Mouse (Mus musculus): ENCODE data around the gene Ada. TPM values are rescaled to one million over a fixed set of nuclear protein-coding genes. Genes with fewer than 3 reads are reported as not detected.

Gene Ada
- polyA plus RNA-seq, 1 experiment = 8.4 TPM

GRCm38 (mm10) chr2:163766261-163766660 lies 16.2 kb upstream of the Ada start:
- Histone ChIP-seq H3K9ac (ENCODE audit: low read depth, poor library complexity, severe bottlenecking) (no peak overlapping the region), H3K27me3 (ENCODE audit: control insufficient read depth, insufficient read depth, low read length, poor library complexity, severe bottlenecking) (no peaks in the 10 kb centered on the region), H3K4me3 (ENCODE audit: low read depth, low read length) (no peak overlapping the region), H3K4me1 (ENCODE audit: control insufficient read depth, insufficient read depth, low read length) (no peaks in the 10 kb centered on the region), H3K9me3 (replicated peaks; ENCODE audit: control insufficient read depth, insufficient read depth, low read length, poor library complexity, severe bottlenecking) (no peaks in the 10 kb centered on the region), H3K36me3 (ENCODE audit: control insufficient read depth, insufficient read depth, low read length, poor library complexity, severe bottlenecking) (no peaks in the 10 kb centered on the region), H3K27ac (ENCODE audit: insufficient read depth, low read length) (no peak overlapping the region)
- TF ChIP-seq EP300 (IDR thresholded peaks at IDR 0.05; ENCODE audit: insufficient read depth, low read depth, low read length) = no peak
- TF ChIP-seq CTCF (IDR thresholded peaks at IDR 0.05; ENCODE audit: low read depth, low read length) = no peak
- no peak for TF ChIP-seq POLR2A (IDR thresholded peaks at IDR 0.05; ENCODE audit: insufficient read depth, low read length)

GRCm38 (mm10) chr2:163761402-163761801 lies 11.4 kb upstream of the Ada start:
- Histone ChIP-seq H3K27ac (ENCODE audit: insufficient read depth, low read length) (no peak overlapping the region), H3K4me3 (ENCODE audit: low read depth, low read length) (no peak overlapping the region), H3K36me3 (ENCODE audit: control insufficient read depth, insufficient read depth, low read length, poor library complexity, severe bottlenecking) (no peaks in the 10 kb centered on the region), H3K4me1 (ENCODE audit: control insufficient read depth, insufficient read depth, low read length) (no peaks in the 10 kb centered on the region), H3K9ac (ENCODE audit: low read depth, poor library complexity, severe bottlenecking) (no peak overlapping the region), H3K27me3 (ENCODE audit: control insufficient read depth, insufficient read depth, low read length, poor library complexity, severe bottlenecking) (no peaks in the 10 kb centered on the region), H3K9me3 (replicated peaks; ENCODE audit: control insufficient read depth, insufficient read depth, low read length, poor library complexity, severe bottlenecking) (no peaks in the 10 kb centered on the region)
- TF ChIP-seq EP300 (IDR thresholded peaks at IDR 0.05; ENCODE audit: insufficient read depth, low read depth, low read length) (no peak), POLR2A (IDR thresholded peaks at IDR 0.05; ENCODE audit: insufficient read depth, low read length) (no peak), CTCF (IDR thresholded peaks at IDR 0.05; ENCODE audit: low read depth, low read length) (no peak)

- H3K9ac ChIP-seq (ENCODE audit: low read depth, poor library complexity, severe bottlenecking) = no peak overlapping the region
- H3K9me3 ChIP-seq (replicated peaks; ENCODE audit: control insufficient read depth, insufficient read depth, low read length, poor library complexity, severe bottlenecking) = no peaks in the 10 kb centered on the region
- no peak overlapping the region for H3K27ac ChIP-seq (ENCODE audit: insufficient read depth, low read length)
- H3K27me3 ChIP-seq (ENCODE audit: control insufficient read depth, insufficient read depth, low read length, poor library complexity, severe bottlenecking) = no peaks in the 10 kb centered on the region
- H3K4me3 ChIP-seq (ENCODE audit: low read depth, low read length) = no peak overlapping the region
- TF ChIP-seq EP300 (IDR thresholded peaks at IDR 0.05; ENCODE audit: insufficient read depth, low read depth, low read length) (no peak), POLR2A (IDR thresholded peaks at IDR 0.05; ENCODE audit: insufficient read depth, low read length) (no peak), CTCF (IDR thresholded peaks at IDR 0.05; ENCODE audit: low read depth, low read length) (no peak)
- no peaks in the 10 kb centered on the region for H3K36me3 ChIP-seq (ENCODE audit: control insufficient read depth, insufficient read depth, low read length, poor library complexity, severe bottlenecking)
- H3K4me1 ChIP-seq (ENCODE audit: control insufficient read depth, insufficient read depth, low read length) = no peaks in the 10 kb centered on the region
Measured at GRCm38 (mm10) chr2:163760589-163760988, 10.6 kb upstream of the Ada start.

- Histone ChIP-seq H3K27me3 (ENCODE audit: control insufficient read depth, insufficient read depth, low read length, poor library complexity, severe bottlenecking) (no peaks in the 10 kb centered on the region), H3K36me3 (ENCODE audit: control insufficient read depth, insufficient read depth, low read length, poor library complexity, severe bottlenecking) (no peaks in the 10 kb centered on the region), H3K9me3 (replicated peaks; ENCODE audit: control insufficient read depth, insufficient read depth, low read length, poor library complexity, severe bottlenecking) (no peaks in the 10 kb centered on the region), H3K4me3 (ENCODE audit: low read depth, low read length) (no peak overlapping the region), H3K9ac (ENCODE audit: low read depth, poor library complexity, severe bottlenecking) (no peak overlapping the region), H3K27ac (ENCODE audit: insufficient read depth, low read length) (no peak overlapping the region), H3K4me1 (ENCODE audit: control insufficient read depth, insufficient read depth, low read length) (no peaks in the 10 kb centered on the region)
- TF ChIP-seq CTCF (IDR thresholded peaks at IDR 0.05; ENCODE audit: low read depth, low read length) (no peak), POLR2A (IDR thresholded peaks at IDR 0.05; ENCODE audit: insufficient read depth, low read length) (no peak), EP300 (IDR thresholded peaks at IDR 0.05; ENCODE audit: insufficient read depth, low read depth, low read length) (no peak)
Measured at GRCm38 (mm10) chr2:163758146-163758545, 8.1 kb upstream of the Ada start.

GRCm38 (mm10) chr2:163756723-163757122 lies 6.7 kb upstream of the Ada start:
- no peaks in the 10 kb centered on the region for H3K9me3 ChIP-seq (replicated peaks; ENCODE audit: control insufficient read depth, insufficient read depth, low read length, poor library complexity, severe bottlenecking)
- H3K27ac ChIP-seq (ENCODE audit: insufficient read depth, low read length) = no peak overlapping the region
- no peaks in the 10 kb centered on the region for H3K27me3 ChIP-seq (ENCODE audit: control insufficient read depth, insufficient read depth, low read length, poor library complexity, severe bottlenecking)
- no peak overlapping the region for H3K4me3 ChIP-seq (ENCODE audit: low read depth, low read length)
- no peak overlapping the region for H3K9ac ChIP-seq (ENCODE audit: low read depth, poor library complexity, severe bottlenecking)
- TF ChIP-seq CTCF (IDR thresholded peaks at IDR 0.05; ENCODE audit: low read depth, low read length) = no peak
- TF ChIP-seq EP300 (IDR thresholded peaks at IDR 0.05; ENCODE audit: insufficient read depth, low read depth, low read length) = no peak
- no peak for TF ChIP-seq POLR2A (IDR thresholded peaks at IDR 0.05; ENCODE audit: insufficient read depth, low read length)
- no peaks in the 10 kb centered on the region for H3K36me3 ChIP-seq (ENCODE audit: control insufficient read depth, insufficient read depth, low read length, poor library complexity, severe bottlenecking)
- no peaks in the 10 kb centered on the region for H3K4me1 ChIP-seq (ENCODE audit: control insufficient read depth, insufficient read depth, low read length)

- Histone ChIP-seq H3K27ac (ENCODE audit: insufficient read depth, low read length) (no peak overlapping the region), H3K9me3 (replicated peaks; ENCODE audit: control insufficient read depth, insufficient read depth, low read length, poor library complexity, severe bottlenecking) (no peaks in the 10 kb centered on the region), H3K4me3 (ENCODE audit: low read depth, low read length) (no peak overlapping the region), H3K27me3 (ENCODE audit: control insufficient read depth, insufficient read depth, low read length, poor library complexity, severe bottlenecking) (no peaks in the 10 kb centered on the region), H3K36me3 (ENCODE audit: control insufficient read depth, insufficient read depth, low read length, poor library complexity, severe bottlenecking) (no peaks in the 10 kb centered on the region), H3K4me1 (ENCODE audit: control insufficient read depth, insufficient read depth, low read length) (no peaks in the 10 kb centered on the region), H3K9ac (ENCODE audit: low read depth, poor library complexity, severe bottlenecking) (no peak overlapping the region)
- TF ChIP-seq CTCF (IDR thresholded peaks at IDR 0.05; ENCODE audit: low read depth, low read length) (no peak), EP300 (IDR thresholded peaks at IDR 0.05; ENCODE audit: insufficient read depth, low read depth, low read length) (no peak), POLR2A (IDR thresholded peaks at IDR 0.05; ENCODE audit: insufficient read depth, low read length) (no peak)
Measured at GRCm38 (mm10) chr2:163754228-163754627, 4.2 kb upstream of the Ada start.
